ENCODE assay signal across 25 mouse cellular contexts in genomic region chr7:145292726-145293125, GRCm38 (mm10). TPM values are rescaled to one million over a fixed set of nuclear protein-coding genes. Genes with fewer than 3 reads are reported as not detected.
"Had no signal": no experiment of that assay in that cellular context is flagged by ENCODE, and none has a peak within 500 bp of the region (broad histone marks: within the 10 kb centered on the region; RNA-seq: fewer than 3 reads in every experiment).

No protein-coding gene starts in this region.

- H3K4me3 ChIP-seq: liver, embryonic 15.5 days; lung, embryonic 15.5 days; megakaryocyte, embryonic 14.5 days; midbrain, embryonic 13.5 days; midbrain, embryonic 15.5 days; neural tube, embryonic 12.5 days; stomach, embryonic 15.5 days had no signal

- H3K36me3 ChIP-seq: liver, embryonic 15.5 days; lung, embryonic 15.5 days; midbrain, embryonic 13.5 days; midbrain, embryonic 15.5 days; neural tube, embryonic 12.5 days; stomach, embryonic 15.5 days had no signal

- DNase-seq: liver, postnatal 0 days; lung, adult 2 months; lung, postnatal 14 days; lung, postnatal 36 days; retina, postnatal 1 day; right cerebral cortex, adult 18-20 months; right cerebral cortex, postnatal 14 days; thymus, adult 2 months; thymus, postnatal 25 days; thymus, postnatal 4 days had no signal

- H3K9ac ChIP-seq: liver, embryonic 15.5 days; liver, postnatal 0 days; lung, embryonic 15.5 days; midbrain, embryonic 13.5 days; midbrain, embryonic 15.5 days; neural tube, embryonic 12.5 days; stomach, embryonic 15.5 days had no signal

- H3K27me3 ChIP-seq: liver, embryonic 15.5 days; lung, embryonic 15.5 days; midbrain, embryonic 13.5 days; midbrain, embryonic 15.5 days; neural tube, embryonic 12.5 days; stomach, embryonic 15.5 days had no signal

- H3K4me1 ChIP-seq: midbrain, embryonic 13.5 days; midbrain, embryonic 15.5 days; neural tube, embryonic 12.5 days; stomach, embryonic 15.5 days had no signal

- H3K27ac ChIP-seq: liver, embryonic 15.5 days; lung, embryonic 15.5 days; midbrain, embryonic 13.5 days; midbrain, embryonic 15.5 days; neural tube, embryonic 12.5 days; stomach, embryonic 15.5 days; stomach, postnatal 0 days had no signal

- H3K9me3 ChIP-seq: liver, embryonic 15.5 days; lung, embryonic 15.5 days; megakaryocyte, embryonic 14.5 days; midbrain, embryonic 13.5 days; midbrain, embryonic 15.5 days; neural tube, embryonic 12.5 days; stomach, embryonic 15.5 days had no signal

- ATAC-seq: liver, postnatal 0 days; lung, postnatal 0 days; midbrain, embryonic 13.5 days; midbrain, embryonic 15.5 days had no signal

- H3K4me2 ChIP-seq: liver, embryonic 15.5 days; lung, embryonic 15.5 days; midbrain, embryonic 11.5 days; midbrain, embryonic 13.5 days; midbrain, embryonic 15.5 days; neural tube, embryonic 12.5 days; stomach, embryonic 15.5 days had no signal

RNA-seq across cellular contexts. Expression of gene Mrgprd, which starts 21.9 kb away (rescaled TPM):
- polyA plus RNA-seq: liver, embryonic 15.5 days; liver, postnatal 0 days; lung, adult 2 months; lung, embryonic 15.5 days; lung, postnatal 0 days; midbrain, embryonic 11.5 days; midbrain, embryonic 13.5 days; midbrain, embryonic 15.5 days; midbrain, postnatal 0 days; neural tube, embryonic 14.5 days; spleen, adult 2 months; stomach, embryonic 15.5 days; stomach, postnatal 0 days; testis, adult 2 months; thymus, adult 2 months; urinary bladder, adult 2 months had no signal
